Mouse (Mus musculus) midbrain, embryonic 10.5 days (tissue): ENCODE results near the gene Szrd1. TPM values are rescaled to one million over a fixed set of nuclear protein-coding genes. Genes with fewer than 3 reads are reported as not detected.
"Not testable (repeated sequence)": the region's sequence is repeated elsewhere in the genome, so short reads cannot be mapped to it uniquely, and the experiment has no call there.

ENCODE experiments used
- DNase-seq: peaks from one replicate; pipeline ENCODE4 v3.0.0-alpha.2; 2017; ENCODE audit warnings: low spot score
- H3K27ac ChIP-seq: fragments of 300-500 bp; sonication (generic); replicated peaks from 2 replicates; pipeline ENCODE4 v1.5.1; 2016; ENCODE audit warnings: mild to moderate bottlenecking
- H3K27me3 ChIP-seq: fragments of 300-500 bp; sonication (generic); 2 replicates; pipeline ENCODE4 v1.6.1; 2016; ENCODE audit warnings: low read depth, mild to moderate bottlenecking; ENCODE audit not compliant: poor library complexity, severe bottlenecking
- H3K36me3 ChIP-seq: fragments of 300-500 bp; sonication (generic); 2 replicates; pipeline ENCODE4 v1.6.1; 2016; ENCODE audit warnings: mild to moderate bottlenecking, moderate library complexity
- H3K4me1 ChIP-seq: fragments of 300-500 bp; sonication (generic); 2 replicates; pipeline ENCODE4 v1.6.1; 2016
- H3K4me3 ChIP-seq: fragments of 300-500 bp; sonication (generic); 2 replicates; pipeline ENCODE4 v1.5.1; 2016; ENCODE audit warnings: mild to moderate bottlenecking, moderate library complexity
- H3K9me3 ChIP-seq: fragments of 300-500 bp; sonication (generic); replicated peaks from 2 replicates; pipeline ENCODE4 v1.6.1; 2016; ENCODE audit warnings: mild to moderate bottlenecking
- WGBS: fragments of 180-500 bp; shearing (Covaris S2); methylation state at CpG from one replicate; pipeline ENCODE4 v1.1.7; 2016; 5-methylcytosine and 5-hydroxymethylcytosine counted together
- polyA plus RNA-seq: library from polyadenylated mRNA; unstranded; fragments of >200 nt; fragmentation: Nextera tagmentation; extraction: Ambion mirVana; gene quantifications from 2 replicates; pipeline ENCODE4 v1.2.1, GENCODE M21; 2016

Szrd1 gene
- polyA plus RNA-seq, 1 experiment from 2014 or later, result 36.3 TPM

- Histone ChIP-seq H3K9me3 (peaks cover 17% of the 10 kb centered on the region; the same call in 1 of the 2 replicates), H3K36me3 (peaks cover 63% of the 10 kb centered on the region), H3K4me3 (no peak overlapping the region), H3K27ac (no peak overlapping the region), H3K4me1 (peaks cover 9% of the 10 kb centered on the region), H3K27me3 (no peaks in the 10 kb centered on the region)
- no peak for DNase-seq
- 95% methylated on average over 5 of the region's 5 CpGs for WGBS
Measured at GRCm38 (mm10) chr4:141163729-141164128, 24.2 kb upstream of the Szrd1 start.

GRCm38 (mm10) chr4:141161699-141162208 is 22.2 kb upstream of the Szrd1 start:
- Histone ChIP-seq H3K36me3 (peaks cover 47% of the 10 kb centered on the region), H3K27ac (no peak overlapping the region), H3K4me3 (no peak overlapping the region), H3K27me3 (no peaks in the 10 kb centered on the region), H3K4me1 (peaks cover 27% of the 10 kb centered on the region), H3K9me3 (peaks cover 17% of the 10 kb centered on the region; the same call in 1 of the 2 replicates)
- WGBS, result 96% methylated on average over 6 of the region's 6 CpGs
- DNase-seq, result no peak

- 88% methylated on average over 4 of the region's 4 CpGs for WGBS
- Histone ChIP-seq H3K4me1 (peaks cover 27% of the 10 kb centered on the region), H3K27me3 (no peaks in the 10 kb centered on the region), H3K4me3 (no peak overlapping the region), H3K27ac (no peak overlapping the region), H3K36me3 (peaks cover 36% of the 10 kb centered on the region), H3K9me3 (peaks cover 14% of the 10 kb centered on the region; the same call in 1 of the 2 replicates)
- no peak for DNase-seq
Measured at GRCm38 (mm10) chr4:141160193-141160592, 20.6 kb upstream of the Szrd1 start.

- no peak overlapping the region for H3K27ac ChIP-seq
- H3K27me3 ChIP-seq, result no peaks in the 10 kb centered on the region
- peaks cover 27% of the 10 kb centered on the region for H3K4me1 ChIP-seq
- peaks cover 31% of the 10 kb centered on the region for H3K36me3 ChIP-seq
- peaks cover 9% of the 10 kb centered on the region; the same call in 1 of the 2 replicates for H3K9me3 ChIP-seq
- 89% methylated on average over 5 of the region's 5 CpGs for WGBS
- DNase-seq, result no peak
- no peak overlapping the region for H3K4me3 ChIP-seq
Measured at GRCm38 (mm10) chr4:141159666-141160065, 20.1 kb upstream of the Szrd1 start.

GRCm38 (mm10) chr4:141159093-141159492 is 19.5 kb upstream of the Szrd1 start:
- Histone ChIP-seq H3K27ac (no peak overlapping the region), H3K36me3 (peaks cover 27% of the 10 kb centered on the region), H3K4me1 (peaks cover 30% of the 10 kb centered on the region), H3K27me3 (no peaks in the 10 kb centered on the region), H3K9me3 (peaks cover 5% of the 10 kb centered on the region; the same call in 1 of the 2 replicates), H3K4me3 (no peak overlapping the region)
- no peak for DNase-seq
- WGBS, result 66% methylated on average over 11 of the region's 11 CpGs

GRCm38 (mm10) chr4:141158609-141159008 is 19.0 kb upstream of the Szrd1 start:
- peaks cover 35% of the 10 kb centered on the region for H3K4me1 ChIP-seq
- H3K4me3 ChIP-seq, result no peak overlapping the region
- no peak overlapping the region for H3K27ac ChIP-seq
- peaks cover 22% of the 10 kb centered on the region for H3K36me3 ChIP-seq
- WGBS, result 93% methylated on average over 2 of the region's 2 CpGs
- no peaks in the 10 kb centered on the region for H3K27me3 ChIP-seq
- DNase-seq, result no peak
- H3K9me3 ChIP-seq, result peaks cover under 1% of the 10 kb centered on the region; the same call in 1 of the 2 replicates

- DNase-seq, result no peak
- WGBS, result 82% methylated on average over 4 of the region's 4 CpGs
- H3K4me3 ChIP-seq, result no peak overlapping the region
- H3K36me3 ChIP-seq, result peaks cover 18% of the 10 kb centered on the region
- no peaks in the 10 kb centered on the region for H3K27me3 ChIP-seq
- H3K9me3 ChIP-seq, result no peaks in the 10 kb centered on the region
- no peak overlapping the region for H3K27ac ChIP-seq
- peaks cover 36% of the 10 kb centered on the region for H3K4me1 ChIP-seq
Measured at GRCm38 (mm10) chr4:141157485-141157884, 17.9 kb upstream of the Szrd1 start.

- Histone ChIP-seq H3K4me1 (peaks cover 32% of the 10 kb centered on the region), H3K9me3 (no peaks in the 10 kb centered on the region), H3K36me3 (0 out of 2 replicates have a peak, but pooled peaks cover 9% of the 10 kb centered on the region), H3K27ac (peak overlapping the region; percentile 94; the same call in 1 of the 2 replicates), H3K27me3 (0 out of 2 replicates have a peak, but pooled peaks cover 2% of the 10 kb centered on the region), H3K4me3 (peak overlapping the region; percentile 98)
- WGBS, result 47% methylated on average over 7 of the region's 7 CpGs
- DNase-seq, result no peak
Measured at GRCm38 (mm10) chr4:141149116-141149515, 9.5 kb upstream of the Szrd1 start.

- Histone ChIP-seq H3K27me3 (0 out of 2 replicates have a peak, but pooled peaks cover 5% of the 10 kb centered on the region), H3K4me1 (peaks cover 26% of the 10 kb centered on the region), H3K36me3 (0 out of 2 replicates have a peak, but pooled peaks cover 9% of the 10 kb centered on the region), H3K4me3 (peak overlapping the region; percentile 98), H3K9me3 (no peaks in the 10 kb centered on the region), H3K27ac (peak overlapping the region; percentile 94)
- DNase-seq, result no peak
- under 1% methylated on average over 66 of the region's 66 CpGs for WGBS
Measured at GRCm38 (mm10) chr4:141148009-141148801, 8.6 kb upstream of the Szrd1 start.

- Histone ChIP-seq H3K4me1 (peaks cover 26% of the 10 kb centered on the region), H3K36me3 (0 out of 2 replicates have a peak, but pooled peaks cover 4% of the 10 kb centered on the region), H3K27me3 (0 out of 2 replicates have a peak, but pooled peaks cover 5% of the 10 kb centered on the region), H3K9me3 (no peaks in the 10 kb centered on the region), H3K4me3 (peak within 1 kb of the TSS; percentile 98), H3K27ac (peak within 1 kb of the TSS; percentile 94)
- WGBS, result 9% methylated on average over 58 of the region's 58 CpGs
- peak; percentile 95 for DNase-seq
Measured at GRCm38 (mm10) chr4:141147112-141148008, 7.8 kb upstream of the Szrd1 start, which contains the start of gene Fbxo42. Fbxo42 (plus strand) TSS chr4:141147913.

GRCm38 (mm10) chr4:141146491-141147033 is 7.0 kb upstream of the Szrd1 start:
- Histone ChIP-seq H3K36me3 (0 out of 2 replicates have a peak, but pooled peaks cover 3% of the 10 kb centered on the region), H3K9me3 (no peaks in the 10 kb centered on the region), H3K27me3 (0 out of 2 replicates have a peak, but pooled peaks cover 5% of the 10 kb centered on the region), H3K27ac (no peak overlapping the region), H3K4me1 (peaks cover 26% of the 10 kb centered on the region), H3K4me3 (no peak overlapping the region)
- WGBS, result 94% methylated on average over 6 of the region's 6 CpGs
- no peak for DNase-seq

- not testable (repeated sequence) for H3K4me3 ChIP-seq, DNase-seq, H3K27me3 ChIP-seq, H3K27ac ChIP-seq, H3K9me3 ChIP-seq, H3K36me3 ChIP-seq
- 94% methylated on average over 12 of the region's 16 CpGs for WGBS
- peaks cover 25% of the 10 kb centered on the region for H3K4me1 ChIP-seq
Measured at GRCm38 (mm10) chr4:141145124-141145523, 5.5 kb upstream of the Szrd1 start.
